Mouse (Mus musculus): ENCODE results near the gene Tmem56.

GRCm38 (mm10) chr3:121323371-121323770 lies 40.5 kb upstream of the Tmem56 start:
- TF ChIP-seq GATA1 (IDR thresholded peaks at IDR 0.05; ENCODE audit: low read length) = no peak
- TF ChIP-seq TAL1 (IDR thresholded peaks at IDR 0.05; ENCODE audit: low read length) = no peak
